ENCODE assay signal across 33 mouse cellular contexts in genomic region chr12:80990901-80991445, GRCm38 (mm10). TPM values are rescaled to one million over a fixed set of nuclear protein-coding genes. Genes with fewer than 3 reads are reported as not detected.
DNase-seq lines count a peak whose midpoint lies in the region; ATAC-seq and TF ChIP-seq lines count a peak whose summit lies in the region.
"Had no signal": no experiment of that assay in that cellular context is flagged by ENCODE, and none has a peak within 500 bp of the region (broad histone marks: within the 10 kb centered on the region; RNA-seq: fewer than 3 reads in every experiment).

No protein-coding gene starts in this region.

- intact Hi-C loops in heart, postnatal 25 days (cut with DNase I): no loop called here

- no peak overlapping the region for H3K9ac ChIP-seq in neural tube, embryonic 12.5 days
- H3K9ac ChIP-seq in neural tube, embryonic 15.5 days (replicated peaks): no peak overlapping the region
- H3K9ac ChIP-seq in stomach, postnatal 0 days (ENCODE audit: low read length): no peak overlapping the region
- H3K9ac ChIP-seq: embryonic facial prominence, embryonic 15.5 days; heart, embryonic 13.5 days; intestine, embryonic 15.5 days; liver, embryonic 12.5 days; liver, postnatal 0 days; stomach, embryonic 15.5 days had no signal

- TF ChIP-seq CTCF in stomach, postnatal 0 days (IDR thresholded peaks at IDR 0.05; ENCODE audit: low read depth): no peak

- H3K27ac ChIP-seq in neural tube, embryonic 12.5 days: no peak overlapping the region
- no peak overlapping the region for H3K27ac ChIP-seq in neural tube, embryonic 15.5 days (replicated peaks)
- no peak overlapping the region for H3K27ac ChIP-seq in stomach, postnatal 0 days (replicated peaks)
- H3K27ac ChIP-seq: embryonic facial prominence, embryonic 15.5 days; heart, embryonic 13.5 days; hindbrain, postnatal 0 days; intestine, embryonic 15.5 days; liver, embryonic 12.5 days; stomach, embryonic 15.5 days had no signal

- H3K4me1 ChIP-seq in neural tube, embryonic 12.5 days: peaks cover 4% of the 10 kb centered on the region
- no peaks in the 10 kb centered on the region for H3K4me1 ChIP-seq in neural tube, embryonic 15.5 days
- no peaks in the 10 kb centered on the region for H3K4me1 ChIP-seq in stomach, postnatal 0 days (replicated peaks; ENCODE audit: control insufficient read depth, insufficient read depth)
- H3K4me1 ChIP-seq: embryonic facial prominence, embryonic 15.5 days; heart, embryonic 13.5 days; intestine, embryonic 15.5 days; liver, embryonic 12.5 days; stomach, embryonic 15.5 days had no signal

- peaks cover 4% of the 10 kb centered on the region; the same call in 1 of the 2 replicates for H3K9me3 ChIP-seq in neural tube, embryonic 12.5 days
- no peaks in the 10 kb centered on the region for H3K9me3 ChIP-seq in neural tube, embryonic 15.5 days (replicated peaks)
- H3K9me3 ChIP-seq in stomach, postnatal 0 days (ENCODE audit: control insufficient read depth, low read length): no peaks in the 10 kb centered on the region
- H3K9me3 ChIP-seq: embryonic facial prominence, embryonic 15.5 days; intestine, embryonic 15.5 days; liver, embryonic 12.5 days had no signal

- peak; percentile 48; the same call in 1 of the 2 replicates for ATAC-seq in neural tube, embryonic 12.5 days (ENCODE audit: low FRiP score, low read depth)
- no peak for ATAC-seq in neural tube, embryonic 15.5 days (ENCODE audit: low FRiP score)
- ATAC-seq in stomach, postnatal 0 days (ENCODE audit: low FRiP score, low TSS enrichment): 0 out of 2 replicates have a peak, but pooled peaks have one; percentile 24
- ATAC-seq: hindbrain, postnatal 0 days; intestine, embryonic 15.5 days; liver, embryonic 12.5 days; liver, postnatal 0 days; lung, postnatal 0 days; midbrain, embryonic 16.5 days; Patski had no signal

- WGBS in neural tube, embryonic 12.5 days: 43% methylated on average over 13 of the region's 13 CpGs
- WGBS in neural tube, embryonic 15.5 days: 34% methylated on average over 13 of the region's 13 CpGs
- WGBS in stomach, postnatal 0 days: 75% methylated on average over 13 of the region's 13 CpGs

- DNase-seq in heart, adult 11 months: peak; percentile 72
- DNase-seq in heart, postnatal 25 days (ENCODE audit: low spot score): no peak
- DNase-seq in R1 (ENCODE audit: low read depth, low spot score): peak; percentile 29
- no peak for DNase-seq in stomach, postnatal 0 days (ENCODE audit: low spot score)
- DNase-seq in adrenal gland, postnatal 10 days: no peak
- DNase-seq: adrenal gland, postnatal 25 days; cerebellum, adult 18-20 months; cerebellum, postnatal 10 days; gastrocnemius, postnatal 25 days; heart, adult 18-20 months; heart, postnatal 10 days; kidney, adult 2 months; kidney, postnatal 4 days; layer of hippocampus, postnatal 36 days; left cerebral cortex, postnatal 4 days; liver, postnatal 0 days; lung, postnatal 4 days; right cerebral cortex, postnatal 25 days had no signal

- H3K27me3 ChIP-seq in neural tube, embryonic 12.5 days (replicated peaks): 0 out of 2 replicates have a peak, but pooled peaks cover 4% of the 10 kb centered on the region
- H3K27me3 ChIP-seq in neural tube, embryonic 15.5 days (replicated peaks): 0 out of 2 replicates have a peak, but pooled peaks cover 4% of the 10 kb centered on the region
- H3K27me3 ChIP-seq in stomach, postnatal 0 days (ENCODE audit: control insufficient read depth, insufficient read depth, low read length): no peaks in the 10 kb centered on the region
- H3K27me3 ChIP-seq: CH12.LX; embryonic facial prominence, embryonic 15.5 days; intestine, embryonic 15.5 days; liver, embryonic 12.5 days; stomach, embryonic 15.5 days had no signal

- no peak overlapping the region for H3K4me2 ChIP-seq in neural tube, embryonic 12.5 days (replicated peaks)
- H3K4me2 ChIP-seq in neural tube, embryonic 15.5 days: no peak overlapping the region
- no peak overlapping the region for H3K4me2 ChIP-seq in stomach, postnatal 0 days (replicated peaks; ENCODE audit: low read depth)
- H3K4me2 ChIP-seq: embryonic facial prominence, embryonic 15.5 days; heart, embryonic 13.5 days; intestine, embryonic 15.5 days; liver, embryonic 12.5 days; stomach, embryonic 15.5 days had no signal

- H3K4me3 ChIP-seq in neural tube, embryonic 12.5 days: no peak overlapping the region
- no peak overlapping the region for H3K4me3 ChIP-seq in neural tube, embryonic 15.5 days (replicated peaks)
- H3K4me3 ChIP-seq in stomach, postnatal 0 days (ENCODE audit: low read depth, low read length): no peak overlapping the region
- H3K4me3 ChIP-seq: embryonic facial prominence, embryonic 15.5 days; heart, embryonic 13.5 days; intestine, embryonic 15.5 days; liver, embryonic 12.5 days; megakaryocyte, embryonic 14.5 days; stomach, embryonic 15.5 days had no signal

- no peak for TF ChIP-seq EP300 in stomach, postnatal 0 days (optimal IDR thresholded peaks at IDR 0.05)

- no peaks in the 10 kb centered on the region for H3K36me3 ChIP-seq in neural tube, embryonic 12.5 days
- no peaks in the 10 kb centered on the region for H3K36me3 ChIP-seq in neural tube, embryonic 15.5 days
- no peaks in the 10 kb centered on the region for H3K36me3 ChIP-seq in stomach, postnatal 0 days (ENCODE audit: control insufficient read depth, insufficient read depth, low read length)
- H3K36me3 ChIP-seq: embryonic facial prominence, embryonic 15.5 days; G1E; heart, embryonic 13.5 days; intestine, embryonic 15.5 days; liver, embryonic 12.5 days; stomach, embryonic 15.5 days had no signal

RNA-seq across cellular contexts. Expression of gene Slc10a1, which starts 22.5 kb away (rescaled TPM):
- not detected for total RNA-seq in heart, postnatal 25 days (2021)
- polyA plus RNA-seq in neural tube, embryonic 12.5 days (2016; fragmentation: Nextera tagmentation; extraction: Ambion mirVana): 0.30 and 0.46 TPM in 2 replicates
- polyA plus RNA-seq in neural tube, embryonic 15.5 days (2015; fragmentation: Nextera tagmentation; extraction: Ambion mirVana): 0.63 and 0.67 TPM in 2 replicates
- 0.58 and 1.1 TPM in 2 replicates for polyA plus RNA-seq in stomach, postnatal 0 days (2015; fragmentation: Nextera tagmentation; extraction: Ambion mirVana)
- total RNA-seq in adrenal gland, postnatal 10 days (2021): 10 to 100 TPM; 24.7 to 77.6 TPM
- total RNA-seq: adrenal gland, postnatal 25 days; gastrocnemius, postnatal 25 days; heart, adult 18-20 months; heart, postnatal 10 days; hindbrain, postnatal 0 days; layer of hippocampus, postnatal 36 days; left cerebral cortex, postnatal 4 days had no signal
- polyA plus RNA-seq: C2C12, G1E had no signal

RNA-seq across cellular contexts. Expression of gene Smoc1, which starts 35.6 kb away (rescaled TPM):
- total RNA-seq in heart, postnatal 25 days (2021): 1 to 10 TPM; 5.3 to 6.8 TPM
- polyA plus RNA-seq in neural tube, embryonic 12.5 days (2016; fragmentation: Nextera tagmentation; extraction: Ambion mirVana): 14.7 and 20.7 TPM in 2 replicates
- 13.1 and 15.1 TPM in 2 replicates for polyA plus RNA-seq in neural tube, embryonic 15.5 days (2015; fragmentation: Nextera tagmentation; extraction: Ambion mirVana)
- polyA plus RNA-seq in stomach, postnatal 0 days (2015; fragmentation: Nextera tagmentation; extraction: Ambion mirVana): 0.65 and 1.0 TPM in 2 replicates
- 10 to 100 TPM; 39.9 to 43.5 TPM for total RNA-seq in adrenal gland, postnatal 10 days (2021)

RNA-seq across cellular contexts. Expression of gene Srsf5, which starts 45.7 kb away (rescaled TPM):
- 100 to 1,000 TPM; 105 to 109 TPM for total RNA-seq in heart, postnatal 25 days (2021)
- 523 and 578 TPM in 2 replicates for polyA plus RNA-seq in neural tube, embryonic 12.5 days (2016; fragmentation: Nextera tagmentation; extraction: Ambion mirVana)
- 379 and 417 TPM in 2 replicates for polyA plus RNA-seq in neural tube, embryonic 15.5 days (2015; fragmentation: Nextera tagmentation; extraction: Ambion mirVana)
- polyA plus RNA-seq in stomach, postnatal 0 days (2015; fragmentation: Nextera tagmentation; extraction: Ambion mirVana): 283 and 303 TPM in 2 replicates
- total RNA-seq in adrenal gland, postnatal 10 days (2021): 100 to 1,000 TPM; 303 to 435 TPM

Comparison
In these comparisons a context has a peak if more than half of its experiments do, and no peak if none do; other contexts are left out.
1. DNase-seq: peak in heart, adult 11 months (single experiment) and R1 (single experiment); none in heart, postnatal 25 days (single experiment), stomach, postnatal 0 days (single experiment) and adrenal gland, postnatal 10 days (single experiment).